Mouse (Mus musculus) megakaryocyte, embryonic 14.5 days (primary cell): ENCODE results near the gene B9d2.

Experiments used
- FLI1 ChIP-seq: IDR thresholded peaks from 2 replicates; pipeline ENCODE4 v1.6.1; 2012; ENCODE audit warnings: low read length, inconsistent platforms, mixed read lengths
- GATA1 ChIP-seq: IDR thresholded peaks from 3 replicates; pipeline ENCODE4 v1.6.1; 2012; ENCODE audit warnings: mixed read lengths, low read length, inconsistent platforms, borderline replicate concordance

DNA sequence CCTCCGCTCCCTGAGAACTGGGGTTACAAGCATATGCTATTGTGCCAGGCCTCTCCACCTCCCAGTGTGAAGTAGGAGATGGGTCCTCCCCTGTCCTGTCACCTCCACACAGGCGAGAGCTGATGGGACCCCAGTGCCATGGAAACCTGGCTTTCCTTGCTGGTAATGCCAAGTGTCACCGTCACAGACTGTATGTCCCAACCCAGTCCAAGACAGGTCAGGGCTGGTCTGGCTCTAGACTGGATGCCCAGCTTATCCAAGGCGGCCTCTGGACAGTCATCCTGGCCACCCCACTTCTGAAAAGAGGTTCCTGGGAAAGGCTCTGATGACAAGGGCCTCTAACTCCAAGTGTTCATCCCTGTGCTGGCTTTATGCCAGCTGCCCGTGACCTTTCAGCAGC, 43.5 kb upstream of the B9d2 start:
- TF ChIP-seq GATA1 (no peak), FLI1 (no peak)
